Mouse (Mus musculus): Measurements from ENCODE around the gene Dab2ip. TPM values are rescaled to one million over a fixed set of nuclear protein-coding genes. Genes with fewer than 3 reads are reported as not detected.

Dab2ip gene
- polyA plus RNA-seq, 1 experiment from 2014 or later: 48.1 TPM

DNA sequence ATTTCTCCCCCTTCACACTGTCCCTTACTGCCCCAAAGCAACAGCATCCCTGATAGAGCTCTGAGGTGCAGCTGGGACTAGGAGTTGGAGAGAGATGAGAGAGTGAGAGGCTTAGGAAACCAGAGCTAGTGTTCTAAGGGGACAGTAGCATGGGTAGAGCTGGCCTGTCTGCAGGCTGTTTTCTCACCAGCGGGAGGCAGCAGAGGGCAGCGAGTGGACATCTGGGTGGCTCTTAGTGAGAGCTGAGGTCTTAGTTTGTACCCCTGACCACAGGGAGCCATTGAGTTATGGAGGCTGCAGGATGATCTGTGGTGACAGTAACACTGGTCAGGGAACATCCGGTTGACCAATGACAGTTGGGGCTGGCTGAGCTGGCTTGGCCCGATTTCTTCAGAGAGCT, 91.6 kb downstream of the Dab2ip start:
- H3K36me3 ChIP-seq (ENCODE audit: control insufficient read depth, insufficient read depth, low read length): no peaks in the 10 kb centered on the region; the same call in 1 of the 2 replicates
- no peak overlapping the region; the same call in 1 of the 2 replicates for H3K9ac ChIP-seq (ENCODE audit: low read length)
- TF ChIP-seq CTCF (IDR thresholded peaks at IDR 0.05; ENCODE audit: low read depth) (peak; percentile 97), EP300 (optimal IDR thresholded peaks at IDR 0.05) (no peak)
- DNase-seq (ENCODE audit: low spot score) (peak; percentile 82), ATAC-seq (ENCODE audit: low FRiP score, low TSS enrichment) (peak; percentile 63)
- H3K27me3 ChIP-seq (ENCODE audit: control insufficient read depth, insufficient read depth, low read length): no peaks in the 10 kb centered on the region
- H3K9me3 ChIP-seq (ENCODE audit: control insufficient read depth, low read length): no peaks in the 10 kb centered on the region
- H3K4me2 ChIP-seq (replicated peaks; ENCODE audit: low read depth): no peak overlapping the region
- 35% methylated on average over 4 of the region's 4 CpGs for WGBS
- H3K27ac ChIP-seq (replicated peaks): no peak overlapping the region
- no peak overlapping the region for H3K4me3 ChIP-seq (ENCODE audit: low read depth, low read length)
- peaks cover 5% of the 10 kb centered on the region; the same call in 1 of the 2 replicates for H3K4me1 ChIP-seq (replicated peaks; ENCODE audit: control insufficient read depth, insufficient read depth)

DNA sequence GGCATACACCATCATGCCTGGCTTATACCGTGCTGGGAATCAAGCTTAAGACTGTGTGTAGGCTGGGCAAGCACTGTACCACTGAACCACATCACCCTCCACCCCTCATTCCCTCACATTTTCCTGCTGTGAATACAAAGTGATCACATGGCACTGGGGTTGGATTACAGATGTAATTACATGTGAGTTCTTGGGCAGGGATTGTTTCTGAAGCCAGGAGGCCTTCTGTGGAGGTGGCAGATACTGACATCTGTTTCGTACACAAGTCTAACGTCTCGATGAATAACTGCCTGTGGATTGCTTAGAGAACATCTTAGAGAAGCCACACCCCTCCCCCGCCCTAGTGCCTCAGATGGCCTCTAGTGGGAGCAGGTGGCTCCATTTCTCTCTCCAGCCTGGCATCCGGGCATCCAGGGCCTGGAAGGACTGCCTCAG, 93.2 kb downstream of the Dab2ip start:
- H3K4me1 ChIP-seq (replicated peaks; ENCODE audit: control insufficient read depth, insufficient read depth): peaks cover 5% of the 10 kb centered on the region; the same call in 1 of the 2 replicates
- no peaks in the 10 kb centered on the region for H3K27me3 ChIP-seq (ENCODE audit: control insufficient read depth, insufficient read depth, low read length)
- ATAC-seq (ENCODE audit: low FRiP score, low TSS enrichment): peak; percentile 45; the same call in 1 of the 2 replicates
- no peaks in the 10 kb centered on the region for H3K9me3 ChIP-seq (ENCODE audit: control insufficient read depth, low read length)
- peak; percentile 74 for DNase-seq (ENCODE audit: low spot score)
- no peak overlapping the region for H3K4me2 ChIP-seq (replicated peaks; ENCODE audit: low read depth)
- TF ChIP-seq EP300 (optimal IDR thresholded peaks at IDR 0.05): no peak
- TF ChIP-seq CTCF (IDR thresholded peaks at IDR 0.05; ENCODE audit: low read depth): peak; percentile 72
- no peak overlapping the region for H3K4me3 ChIP-seq (ENCODE audit: low read depth, low read length)
- 46% methylated on average over 6 of the region's 6 CpGs for WGBS
- H3K9ac ChIP-seq (ENCODE audit: low read length): no peak overlapping the region
- H3K36me3 ChIP-seq (ENCODE audit: control insufficient read depth, insufficient read depth, low read length): no peaks in the 10 kb centered on the region; the same call in 1 of the 2 replicates
- no peak overlapping the region for H3K27ac ChIP-seq (replicated peaks)

DNA sequence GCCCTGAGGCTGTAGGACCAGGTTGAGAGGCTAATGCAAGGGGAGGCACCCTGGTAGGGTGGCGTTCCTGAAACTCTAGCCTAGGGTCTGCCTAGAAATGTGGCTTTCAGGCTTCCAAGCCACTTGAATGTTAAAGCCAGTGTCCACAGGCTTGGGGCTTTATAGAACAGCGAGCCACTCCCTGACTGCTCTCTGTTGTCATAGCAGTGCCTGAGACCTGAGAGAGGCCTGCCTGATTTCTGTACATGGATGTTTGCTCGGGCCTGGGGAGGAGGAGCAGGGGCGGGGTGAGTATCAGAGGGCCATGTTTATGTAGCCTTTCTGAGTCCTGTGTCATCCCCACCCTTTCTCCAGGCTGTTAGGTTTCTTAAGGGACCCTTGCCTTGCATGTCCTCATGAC, 94.9 kb downstream of the Dab2ip start:
- no peak overlapping the region for H3K4me3 ChIP-seq (ENCODE audit: low read depth, low read length)
- 0 out of 2 replicates have a peak overlapping the region, but pooled peaks have one; percentile 13 for H3K27ac ChIP-seq (replicated peaks)
- no peaks in the 10 kb centered on the region for H3K9me3 ChIP-seq (ENCODE audit: control insufficient read depth, low read length)
- H3K4me2 ChIP-seq (replicated peaks; ENCODE audit: low read depth): no peak overlapping the region
- 48% methylated on average over 4 of the region's 4 CpGs for WGBS
- 0 out of 2 replicates have a peak, but pooled peaks have one; percentile 30 for ATAC-seq (ENCODE audit: low FRiP score, low TSS enrichment)
- H3K9ac ChIP-seq (ENCODE audit: low read length): no peak overlapping the region
- H3K4me1 ChIP-seq (replicated peaks; ENCODE audit: control insufficient read depth, insufficient read depth): peaks cover 5% of the 10 kb centered on the region; the same call in 1 of the 2 replicates
- DNase-seq (ENCODE audit: low spot score): no peak
- TF ChIP-seq CTCF (IDR thresholded peaks at IDR 0.05; ENCODE audit: low read depth) (no peak), EP300 (optimal IDR thresholded peaks at IDR 0.05) (no peak)
- H3K36me3 ChIP-seq (ENCODE audit: control insufficient read depth, insufficient read depth, low read length): no peaks in the 10 kb centered on the region; the same call in 1 of the 2 replicates
- no peaks in the 10 kb centered on the region for H3K27me3 ChIP-seq (ENCODE audit: control insufficient read depth, insufficient read depth, low read length)

DNA sequence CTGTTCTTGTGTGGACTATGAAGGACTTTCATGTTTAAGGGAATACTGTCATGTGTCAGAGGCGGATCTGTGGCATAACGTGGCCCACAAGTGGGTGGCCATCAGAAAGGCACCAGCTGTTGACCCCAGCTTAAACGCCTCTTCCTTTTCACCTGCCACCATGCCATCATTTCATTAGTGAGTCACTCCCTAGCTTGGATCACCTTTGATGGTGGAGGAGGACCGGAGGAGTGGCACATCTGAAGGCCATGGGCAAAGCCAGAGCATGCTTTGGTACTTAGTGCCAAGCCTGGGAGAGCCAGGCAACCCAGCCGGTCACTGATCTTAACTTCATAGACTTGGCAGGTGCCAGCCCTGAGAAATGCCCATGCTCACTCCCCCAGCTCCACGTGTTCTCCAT, 96.7 kb downstream of the Dab2ip start:
- Histone ChIP-seq H3K36me3 (ENCODE audit: control insufficient read depth, insufficient read depth, low read length) (no peaks in the 10 kb centered on the region; the same call in 1 of the 2 replicates), H3K4me3 (ENCODE audit: low read depth, low read length) (no peak overlapping the region), H3K27me3 (ENCODE audit: control insufficient read depth, insufficient read depth, low read length) (no peaks in the 10 kb centered on the region), H3K9me3 (ENCODE audit: control insufficient read depth, low read length) (no peaks in the 10 kb centered on the region), H3K4me1 (replicated peaks; ENCODE audit: control insufficient read depth, insufficient read depth) (peaks cover 5% of the 10 kb centered on the region; the same call in 1 of the 2 replicates), H3K9ac (ENCODE audit: low read length) (no peak overlapping the region), H3K27ac (replicated peaks) (no peak overlapping the region), H3K4me2 (replicated peaks; ENCODE audit: low read depth) (no peak overlapping the region)
- WGBS: 74% methylated on average over 6 of the region's 6 CpGs
- TF ChIP-seq EP300 (optimal IDR thresholded peaks at IDR 0.05) (no peak), CTCF (IDR thresholded peaks at IDR 0.05; ENCODE audit: low read depth) (no peak)
- ATAC-seq (ENCODE audit: low FRiP score, low TSS enrichment) (no peak), DNase-seq (ENCODE audit: low spot score) (no peak)

DNA sequence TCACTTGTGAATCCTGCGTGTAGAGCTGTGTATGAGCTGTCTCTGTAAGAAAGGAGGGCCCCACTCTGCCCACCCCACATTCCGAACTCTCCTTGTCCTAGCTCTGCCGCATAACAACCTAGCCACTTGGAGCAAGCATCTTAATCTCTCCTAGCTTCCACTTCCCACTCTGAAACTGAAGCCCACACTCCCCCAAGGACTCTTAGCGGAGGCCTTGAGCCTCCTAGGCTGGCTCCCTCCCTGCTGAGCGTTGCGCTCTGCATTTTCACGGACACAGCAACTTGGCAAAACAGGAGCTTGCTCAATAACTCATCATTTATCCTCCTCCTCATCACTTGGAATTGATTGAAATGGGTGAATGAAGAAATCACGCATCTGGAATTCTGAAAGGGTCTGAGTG, 97.9 kb downstream of the Dab2ip start:
- ATAC-seq (ENCODE audit: low FRiP score, low TSS enrichment): no peak
- TF ChIP-seq CTCF (IDR thresholded peaks at IDR 0.05; ENCODE audit: low read depth): no peak
- no peak for TF ChIP-seq EP300 (optimal IDR thresholded peaks at IDR 0.05)
- Histone ChIP-seq H3K9me3 (ENCODE audit: control insufficient read depth, low read length) (no peaks in the 10 kb centered on the region), H3K27ac (replicated peaks) (no peak overlapping the region), H3K36me3 (ENCODE audit: control insufficient read depth, insufficient read depth, low read length) (no peaks in the 10 kb centered on the region; the same call in 1 of the 2 replicates), H3K4me3 (ENCODE audit: low read depth, low read length) (no peak overlapping the region), H3K9ac (ENCODE audit: low read length) (no peak overlapping the region), H3K27me3 (ENCODE audit: control insufficient read depth, insufficient read depth, low read length) (no peaks in the 10 kb centered on the region), H3K4me1 (replicated peaks; ENCODE audit: control insufficient read depth, insufficient read depth) (peaks cover 5% of the 10 kb centered on the region; the same call in 1 of the 2 replicates), H3K4me2 (replicated peaks; ENCODE audit: low read depth) (no peak overlapping the region)
- WGBS: 67% methylated on average over 8 of the region's 8 CpGs
- DNase-seq (ENCODE audit: low spot score): no peak

DNA sequence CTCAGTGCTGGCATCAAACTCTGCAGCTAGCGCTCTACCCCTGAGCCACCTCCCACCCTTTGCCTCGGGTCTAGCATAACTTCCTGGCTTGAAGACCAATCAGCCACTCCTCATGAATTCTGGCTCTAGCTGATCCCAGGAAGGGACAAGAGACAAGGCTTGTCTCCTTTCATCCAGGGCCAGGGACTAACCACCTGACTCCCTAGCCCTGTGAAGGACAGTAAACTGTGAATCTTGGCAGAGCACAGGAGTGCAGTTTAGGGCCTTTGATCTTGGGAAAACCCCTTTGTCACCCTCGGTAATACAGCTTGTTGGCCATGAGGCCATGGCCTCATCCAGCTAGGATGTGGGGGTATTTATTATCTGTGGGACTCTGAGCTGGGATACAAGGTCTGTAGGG, 100.2 kb downstream of the Dab2ip start:
- Histone ChIP-seq H3K9me3 (ENCODE audit: control insufficient read depth, low read length) (no peaks in the 10 kb centered on the region), H3K4me2 (replicated peaks; ENCODE audit: low read depth) (no peak overlapping the region), H3K27ac (replicated peaks) (no peak overlapping the region), H3K4me1 (replicated peaks; ENCODE audit: control insufficient read depth, insufficient read depth) (peaks cover 9% of the 10 kb centered on the region; the same call in 1 of the 2 replicates), H3K36me3 (ENCODE audit: control insufficient read depth, insufficient read depth, low read length) (no peaks in the 10 kb centered on the region; the same call in 1 of the 2 replicates), H3K9ac (ENCODE audit: low read length) (no peak overlapping the region), H3K4me3 (ENCODE audit: low read depth, low read length) (no peak overlapping the region), H3K27me3 (ENCODE audit: control insufficient read depth, insufficient read depth, low read length) (no peaks in the 10 kb centered on the region)
- DNase-seq (ENCODE audit: low spot score): no peak
- no peak for ATAC-seq (ENCODE audit: low FRiP score, low TSS enrichment)
- 40% methylated on average over 3 of the region's 3 CpGs for WGBS
- TF ChIP-seq CTCF (IDR thresholded peaks at IDR 0.05; ENCODE audit: low read depth): no peak
- TF ChIP-seq EP300 (optimal IDR thresholded peaks at IDR 0.05): no peak
